ENCODE assay signal across 9 mouse cellular contexts in genomic region chr3:20985682-20986376, GRCm38 (mm10).
DNase-seq lines count a peak whose midpoint lies in the region; ATAC-seq lines count a peak whose summit lies in the region.
"Had no signal": no experiment of that assay in that cellular context is flagged by ENCODE, and none has a peak within 500 bp of the region (broad histone marks: within the 10 kb centered on the region; RNA-seq: fewer than 3 reads in every experiment).

No protein-coding gene starts in this region.

- intact Hi-C loops in heart, postnatal 10 days (cut with DNase I), result no loop called here
- intact Hi-C loops in left cerebral cortex, postnatal 36 days (cut with DNase I), result loop anchor here (10.0 kb wide), 1 partner anchor 161 kb away; no protein-coding TSS in a partner anchor

- no peak for ATAC-seq in heart, embryonic 12.5 days (ENCODE audit: insufficient number of reproducible peaks, low FRiP score)
- peak; percentile 46 for ATAC-seq in cerebellum, adult (ENCODE audit: insufficient number of reproducible peaks, low FRiP score, low TSS enrichment)
- no peak for ATAC-seq in granulocyte monocyte progenitor cell, adult 5-6 weeks (replicated peaks; ENCODE audit: poor library complexity, severe bottlenecking)

- no peaks in the 10 kb centered on the region for H3K27me3 ChIP-seq in heart, embryonic 12.5 days (replicated peaks)
- H3K27me3 ChIP-seq: CH12.LX had no signal

- WGBS in heart, embryonic 12.5 days, result 52% methylated on average over 4 of the region's 4 CpGs

- no peak overlapping the region for H3K4me3 ChIP-seq in heart, embryonic 12.5 days

- H3K9me3 ChIP-seq in heart, embryonic 12.5 days (replicated peaks), result no peaks in the 10 kb centered on the region

- H3K9ac ChIP-seq in heart, embryonic 12.5 days, result no peak overlapping the region

- DNase-seq in heart, postnatal 10 days, result peak; percentile 11 to 23
- DNase-seq in frontal cortex, postnatal 14 days (ENCODE audit: low spot score in 2 of 2), result peak; percentile 10 to 16
- DNase-seq in left cerebral cortex, postnatal 36 days (ENCODE audit: low spot score in 2 of 2), result peak; percentile 8 to 12
- DNase-seq in adipocyte (ENCODE audit: low spot score), result no peak
- no peak for DNase-seq in urinary bladder, postnatal 4 days (ENCODE audit: low spot score in 2 of 2)

- peaks cover 19% of the 10 kb centered on the region for H3K4me1 ChIP-seq in heart, embryonic 12.5 days (replicated peaks)

- no peaks in the 10 kb centered on the region for H3K36me3 ChIP-seq in heart, embryonic 12.5 days

- no peak overlapping the region for H3K27ac ChIP-seq in heart, embryonic 12.5 days (ENCODE audit: poor library complexity, severe bottlenecking)

- H3K4me2 ChIP-seq in heart, embryonic 12.5 days, result no peak overlapping the region

Comparison
In these comparisons a context has a peak if more than half of its experiments do, and no peak if none do; other contexts are left out.
1. DNase-seq: peak in heart, postnatal 10 days (2 of 2), frontal cortex, postnatal 14 days (2 of 2) and left cerebral cortex, postnatal 36 days (2 of 2); none in adipocyte (single experiment) and urinary bladder, postnatal 4 days (0 of 2).